Mouse (Mus musculus) G1E-ER4 (cell line): ENCODE data around the gene Fam135a. TPM values are rescaled to one million over a fixed set of nuclear protein-coding genes. Genes with fewer than 3 reads are reported as not detected.

ENCODE experiments used
- GATA1 ChIP-seq: IDR thresholded peaks from one replicate; pipeline ENCODE4 v1.8.0; 2012; ENCODE audit warnings: low read length, inconsistent platforms
- polyA plus RNA-seq: library from polyadenylated mRNA; stranded (reverse); fragments of >175 nt; gene quantifications from 2 replicates; pipeline ENCODE4 v1.2.3, GENCODE M21; 2012

The Fam135a gene
- not detected in 2 replicates for polyA plus RNA-seq

DNA sequence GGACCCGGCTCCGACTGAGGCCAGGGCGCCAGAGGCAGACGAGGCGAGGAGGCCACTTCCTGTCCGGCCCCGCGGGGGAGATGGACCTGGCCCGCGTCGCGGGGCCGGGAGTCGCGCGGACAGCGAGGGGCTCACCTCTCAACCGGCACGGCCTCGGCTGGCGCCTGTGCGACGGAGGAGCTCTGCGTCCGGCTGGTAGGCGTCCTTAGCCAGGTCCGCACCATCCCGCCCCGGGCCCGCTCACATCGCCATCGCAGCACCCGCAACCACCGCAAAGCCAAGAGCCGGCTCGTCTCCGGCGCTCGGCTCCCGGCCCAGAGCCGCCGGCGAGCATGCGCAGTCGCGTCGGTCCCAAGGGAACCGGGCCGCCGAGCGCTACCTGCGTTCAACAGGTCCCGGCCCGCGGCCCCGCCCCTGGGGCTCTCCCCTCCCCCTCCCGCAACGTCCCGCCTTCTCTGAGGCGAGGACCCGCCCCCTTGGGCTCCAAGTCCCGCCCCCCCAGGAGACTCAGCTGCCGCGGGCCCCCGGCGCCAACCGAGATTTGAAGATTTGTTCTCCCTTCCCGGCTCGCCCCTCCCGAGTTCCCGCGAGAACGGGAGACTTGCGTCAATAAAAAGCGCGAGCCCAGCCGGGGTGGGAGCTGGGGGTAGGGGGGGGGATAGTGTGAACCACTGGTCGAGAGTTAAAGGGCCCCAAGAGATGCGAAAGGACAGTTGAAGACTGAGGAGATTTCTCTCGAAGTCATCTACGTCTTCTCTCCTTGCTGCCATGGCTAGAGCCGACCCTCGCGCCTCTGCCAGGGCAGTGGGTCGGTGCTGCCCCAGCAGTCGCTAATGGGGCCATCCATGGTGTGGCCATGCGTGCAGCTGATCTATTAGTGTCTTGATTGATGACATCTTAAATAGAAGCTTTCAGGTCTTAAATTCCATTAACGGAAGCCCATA lies at the start of gene Fam135a:
Gene Fam135a (minus strand): TSS at position 416 of the 944 bp plus-strand sequence.
- no peak for TF ChIP-seq GATA1

DNA sequence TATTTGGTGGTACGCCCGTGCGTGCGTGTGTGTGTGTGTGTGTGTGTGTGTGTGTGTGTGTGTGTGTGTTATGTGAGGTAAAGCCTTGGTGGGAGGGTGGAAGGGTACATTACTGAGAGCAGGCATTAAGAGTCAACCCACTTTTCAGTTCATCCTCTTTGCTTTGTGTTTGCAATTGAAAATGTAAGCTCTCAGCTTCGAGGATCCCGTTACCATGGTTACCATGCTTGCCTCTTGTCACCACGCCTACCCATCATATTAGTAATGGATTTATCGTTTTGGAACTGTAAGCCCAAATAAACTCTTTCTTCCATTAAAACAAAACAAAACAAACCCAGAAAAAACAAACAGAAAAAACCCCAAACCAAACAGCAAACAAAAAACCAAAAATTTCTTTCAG lies 43.4 kb upstream of the Fam135a start:
- TF ChIP-seq GATA1, result no peak

DNA sequence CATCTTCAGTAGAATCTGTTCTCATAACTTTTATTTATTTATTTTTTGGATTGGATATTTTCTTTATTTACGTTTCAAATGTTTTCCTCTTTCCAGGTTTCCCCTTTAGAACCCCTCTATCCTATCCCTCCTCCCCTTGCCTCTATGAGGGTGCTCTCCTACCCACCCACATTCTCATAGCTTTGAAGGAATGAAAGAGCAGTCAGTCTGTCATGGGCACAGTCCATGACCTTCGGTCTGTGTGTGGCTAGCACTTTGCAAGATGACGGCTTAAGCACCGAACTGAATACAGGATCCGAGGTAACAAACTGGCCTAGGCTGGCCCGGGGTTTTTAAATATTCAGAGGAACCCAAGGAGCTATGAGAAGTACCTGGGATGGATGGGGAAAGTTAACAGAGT lies 40.4 kb upstream of the Fam135a start:
- no peak for TF ChIP-seq GATA1

DNA sequence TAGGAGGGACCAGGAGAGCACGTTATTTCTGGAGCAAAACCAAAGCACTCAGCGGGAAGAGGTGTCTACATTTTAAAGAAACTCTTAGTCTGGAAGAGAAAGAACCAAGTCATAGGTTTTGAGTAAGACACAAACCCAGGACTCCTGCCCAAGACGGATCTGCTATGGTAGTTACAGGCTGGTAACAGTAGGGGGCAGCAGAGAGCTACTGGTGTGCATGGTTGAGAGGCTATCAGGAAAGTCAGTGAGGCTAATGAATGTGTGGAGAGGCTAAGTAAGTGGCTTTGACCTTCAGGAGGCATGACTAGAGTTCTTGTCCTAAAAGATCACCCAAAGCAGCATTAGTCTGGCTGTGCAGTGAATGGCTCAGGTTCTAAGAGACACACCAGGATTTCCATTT lies 37.0 kb upstream of the Fam135a start:
- TF ChIP-seq GATA1, result no peak

GRCm38 (mm10) chr1:24134792-24135191 lies 34.7 kb upstream of the Fam135a start:
- TF ChIP-seq GATA1, result no peak

- TF ChIP-seq GATA1, result no peak
Observed at GRCm38 (mm10) chr1:24133853-24134252, 33.7 kb upstream of the Fam135a start.

- no peak for TF ChIP-seq GATA1
Observed at GRCm38 (mm10) chr1:24127866-24128265, 27.7 kb upstream of the Fam135a start.

GRCm38 (mm10) chr1:24124610-24125009 lies 24.5 kb upstream of the Fam135a start:
- no peak for TF ChIP-seq GATA1

- no peak for TF ChIP-seq GATA1
Observed at GRCm38 (mm10) chr1:24122582-24122981, 22.4 kb upstream of the Fam135a start.

- no peak for TF ChIP-seq GATA1
Observed at GRCm38 (mm10) chr1:24107971-24108773, 8.0 kb upstream of the Fam135a start.

- TF ChIP-seq GATA1, result no peak
Observed at GRCm38 (mm10) chr1:24107378-24107777, 7.2 kb upstream of the Fam135a start.

DNA sequence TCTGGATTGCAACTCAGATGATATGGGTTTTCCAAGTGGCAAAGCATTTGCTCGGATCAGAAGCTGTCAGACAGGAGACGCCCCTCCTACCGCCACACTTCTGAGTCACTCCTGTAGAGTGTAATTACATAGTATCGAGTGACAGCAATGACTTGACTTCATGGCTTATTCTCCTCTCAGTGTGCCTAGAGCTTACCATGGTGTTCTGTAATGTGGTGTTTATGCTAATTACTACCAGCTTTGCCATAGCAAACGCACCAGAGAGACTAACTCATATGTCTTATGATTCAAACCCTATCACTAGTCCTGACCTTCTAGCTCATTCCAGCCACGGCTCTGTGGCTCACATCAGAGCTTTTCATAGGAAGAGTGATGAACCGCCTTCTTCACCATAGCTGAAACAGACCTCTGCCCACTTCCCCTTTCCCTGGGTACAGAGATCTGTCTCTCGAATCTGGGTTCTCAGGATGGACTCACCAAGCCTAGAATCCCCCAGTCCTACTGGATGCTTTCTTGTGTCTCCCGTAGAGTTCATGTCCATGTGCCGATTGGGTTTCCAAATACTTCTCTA lies 2.5 kb upstream of the Fam135a start:
- no peak for TF ChIP-seq GATA1

GRCm38 (mm10) chr1:24100870-24101358 lies 773 bp upstream of the Fam135a start:
- TF ChIP-seq GATA1, result no peak

DNA sequence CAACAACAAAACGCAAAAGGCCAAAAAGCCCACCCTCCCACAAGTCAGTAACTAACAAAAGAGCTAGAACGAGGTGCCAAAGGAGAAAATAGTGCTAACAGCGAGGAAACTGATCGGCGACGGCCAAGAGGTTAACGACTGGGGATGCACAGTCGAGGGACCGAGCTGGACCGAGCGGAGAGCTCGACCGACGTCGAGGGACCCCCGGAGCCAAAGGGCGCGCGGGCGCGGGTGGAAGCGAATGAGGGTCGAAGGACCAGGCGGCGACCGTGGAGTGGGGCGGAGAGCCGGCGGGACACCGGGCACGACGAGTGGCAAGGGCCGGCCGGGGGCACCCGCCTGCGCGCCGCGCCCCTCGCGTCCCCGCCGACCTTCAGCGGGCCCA lies 608 bp downstream of the Fam135a start:
- TF ChIP-seq GATA1, result no peak

GRCm38 (mm10) chr1:24097541-24097940 lies 2.6 kb downstream of the Fam135a start:
- TF ChIP-seq GATA1, result no peak

GRCm38 (mm10) chr1:24092414-24092813 lies 7.7 kb downstream of the Fam135a start:
- no peak for TF ChIP-seq GATA1
